Mouse (Mus musculus) bone marrow macrophage, adult 2 months (primary cell): ENCODE measurements around the gene Pparg.

ENCODE experiments used
- CTCF ChIP-seq: IDR thresholded peaks from 2 replicates; pipeline ENCODE4 v1.5.1; 2012; ENCODE audit warnings: low read depth, mild to moderate bottlenecking, low read length, moderate library complexity
- POLR2A ChIP-seq: IDR thresholded peaks from 2 replicates; pipeline ENCODE4 v1.6.1; 2012; ENCODE audit warnings: mild to moderate bottlenecking, low read depth, low read length, borderline replicate concordance

GRCm38 (mm10) chr6:115315770-115316169, 45.0 kb upstream of the Pparg start:
- no peak for TF ChIP-seq CTCF
- TF ChIP-seq POLR2A = no peak
